Mouse (Mus musculus): ENCODE measurements around the gene Gm42906.
A peak's percentile ranks its signal among the peaks of the same experiment; 100 is the strongest.

Gene Gm42906

GRCm38 (mm10) chr5:151145807-151146206 is 282.2 kb downstream of the Gm42906 start:
- DNase-seq (ENCODE audit: low spot score), result no peak

GRCm38 (mm10) chr5:151143955-151144354 is 284.0 kb downstream of the Gm42906 start:
- DNase-seq (ENCODE audit: low spot score), result no peak

GRCm38 (mm10) chr5:151142671-151143601 is 285.0 kb downstream of the Gm42906 start:
- DNase-seq (ENCODE audit: low spot score), result peak; percentile 22

- DNase-seq (ENCODE audit: low spot score), result peak; percentile 24
Measured at GRCm38 (mm10) chr5:151142241-151142640, 285.7 kb downstream of the Gm42906 start.

- no peak for DNase-seq (ENCODE audit: low spot score)
Measured at GRCm38 (mm10) chr5:151137901-151138300, 290.1 kb downstream of the Gm42906 start.

- DNase-seq (ENCODE audit: low spot score), result no peak
Measured at GRCm38 (mm10) chr5:151137311-151137710, 290.7 kb downstream of the Gm42906 start.

GRCm38 (mm10) chr5:151135965-151136364 is 292.0 kb downstream of the Gm42906 start:
- no peak for DNase-seq (ENCODE audit: low spot score)

GRCm38 (mm10) chr5:151135078-151135826 is 292.7 kb downstream of the Gm42906 start:
- DNase-seq (ENCODE audit: low spot score), result no peak

GRCm38 (mm10) chr5:151134202-151134601 is 293.8 kb downstream of the Gm42906 start:
- DNase-seq (ENCODE audit: low spot score), result no peak

- no peak for DNase-seq (ENCODE audit: low spot score)
Measured at GRCm38 (mm10) chr5:151133744-151134143, 294.2 kb downstream of the Gm42906 start.

GRCm38 (mm10) chr5:151129762-151130161 is 298.2 kb downstream of the Gm42906 start:
- DNase-seq (ENCODE audit: low spot score), result no peak

GRCm38 (mm10) chr5:151127298-151127717 is 300.7 kb downstream of the Gm42906 start:
- no peak for DNase-seq (ENCODE audit: low spot score)

GRCm38 (mm10) chr5:151126608-151127005 is 301.4 kb downstream of the Gm42906 start:
- DNase-seq (ENCODE audit: low spot score), result no peak

- no peak for DNase-seq (ENCODE audit: low spot score)
Measured at GRCm38 (mm10) chr5:151125985-151126607, 301.9 kb downstream of the Gm42906 start.

- DNase-seq (ENCODE audit: low spot score), result no peak
Measured at GRCm38 (mm10) chr5:151117846-151118245, 310.1 kb downstream of the Gm42906 start.

- no peak for DNase-seq (ENCODE audit: low spot score)
Measured at GRCm38 (mm10) chr5:151116192-151116887, 311.6 kb downstream of the Gm42906 start.

- DNase-seq (ENCODE audit: low spot score), result no peak
Measured at GRCm38 (mm10) chr5:151112743-151113142, 315.2 kb downstream of the Gm42906 start.

- no peak for DNase-seq (ENCODE audit: low spot score)
Measured at GRCm38 (mm10) chr5:151111080-151111871, 316.7 kb downstream of the Gm42906 start.

GRCm38 (mm10) chr5:151110461-151110908 is 317.5 kb downstream of the Gm42906 start:
- DNase-seq (ENCODE audit: low spot score), result peak; percentile 71

- no peak for DNase-seq (ENCODE audit: low spot score)
Measured at GRCm38 (mm10) chr5:151109822-151110221, 318.1 kb downstream of the Gm42906 start.

- no peak for DNase-seq (ENCODE audit: low spot score)
Measured at GRCm38 (mm10) chr5:151108955-151109354, 319.0 kb downstream of the Gm42906 start.

Measured in layer of hippocampus, adult 11-12 months (tissue).